Mouse (Mus musculus): ENCODE results near the gene Dcaf12. TPM values are rescaled to one million over a fixed set of nuclear protein-coding genes. Genes with fewer than 3 reads are reported as not detected.
A peak's percentile ranks its signal among the peaks of the same experiment; 100 is the strongest.

Dcaf12 gene
- polyA plus RNA-seq, 1 experiment, result 40.3 TPM

DNA sequence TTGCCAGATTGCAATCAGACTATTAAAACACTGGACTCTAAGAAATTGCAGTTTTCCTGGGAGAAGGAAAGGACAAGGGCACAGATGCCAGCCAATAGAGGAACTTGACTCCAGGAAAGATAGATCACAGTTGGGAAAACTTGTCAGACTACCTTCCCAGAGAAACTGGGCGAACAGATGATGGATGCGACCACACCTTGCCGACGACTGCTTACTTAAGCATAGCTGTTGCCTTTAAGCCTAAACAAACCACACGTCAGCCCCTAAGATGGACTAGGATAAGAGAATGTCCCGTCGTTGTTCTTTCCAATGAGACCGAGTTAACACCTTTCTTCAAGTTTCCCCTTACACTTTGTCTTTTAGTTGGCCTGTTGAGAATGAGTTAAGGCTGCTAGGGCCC lies 484 bp upstream of the Dcaf12 start:
- TF ChIP-seq POLR2A (IDR thresholded peaks at IDR 0.05; ENCODE audit: low read depth, low read length), result no peak
- TF ChIP-seq CTCF (IDR thresholded peaks at IDR 0.05; ENCODE audit: borderline replicate concordance, insufficient read depth, low read length), result no peak
- peak overlapping the region; percentile 9; the same call in 1 of the 2 replicates for H3K27ac ChIP-seq (ENCODE audit: insufficient read depth, low read length)
- peak overlapping the region; percentile 14; the same call in 1 of the 2 replicates for H3K4me3 ChIP-seq (ENCODE audit: insufficient read depth, low read length)
- peaks cover 4% of the 10 kb centered on the region; the same call in 1 of the 2 replicates for H3K4me1 ChIP-seq (ENCODE audit: control insufficient read depth, insufficient read depth, low read length)

DNA sequence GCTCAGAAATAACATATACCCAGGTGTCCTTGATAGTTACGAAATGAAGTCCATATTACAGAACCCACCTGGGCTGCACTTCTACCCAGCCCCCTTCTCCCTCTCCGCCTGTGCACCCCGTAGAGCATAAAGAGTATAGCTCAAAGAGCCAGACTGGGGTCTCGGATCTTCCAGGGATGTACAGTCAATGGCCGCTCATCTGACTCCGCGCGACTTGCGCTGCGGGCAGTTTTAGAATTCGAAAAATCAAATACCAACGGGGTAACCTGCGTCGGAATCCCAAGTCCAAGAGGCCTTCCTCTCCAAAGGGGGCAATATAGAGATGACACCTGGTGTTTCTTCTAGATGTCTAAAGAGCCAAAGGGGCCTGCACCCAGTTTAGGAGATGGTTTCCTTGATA lies 967 bp downstream of the Dcaf12 start:
- Histone ChIP-seq H3K27ac (ENCODE audit: insufficient read depth, low read length) (peak overlapping the region; percentile 91), H3K4me3 (ENCODE audit: insufficient read depth, low read length) (peak overlapping the region; percentile 75), H3K4me1 (ENCODE audit: control insufficient read depth, insufficient read depth, low read length) (peaks cover 4% of the 10 kb centered on the region; the same call in 1 of the 2 replicates)
- TF ChIP-seq CTCF (IDR thresholded peaks at IDR 0.05; ENCODE audit: borderline replicate concordance, insufficient read depth, low read length), result no peak
- TF ChIP-seq POLR2A (IDR thresholded peaks at IDR 0.05; ENCODE audit: low read depth, low read length), result no peak

DNA sequence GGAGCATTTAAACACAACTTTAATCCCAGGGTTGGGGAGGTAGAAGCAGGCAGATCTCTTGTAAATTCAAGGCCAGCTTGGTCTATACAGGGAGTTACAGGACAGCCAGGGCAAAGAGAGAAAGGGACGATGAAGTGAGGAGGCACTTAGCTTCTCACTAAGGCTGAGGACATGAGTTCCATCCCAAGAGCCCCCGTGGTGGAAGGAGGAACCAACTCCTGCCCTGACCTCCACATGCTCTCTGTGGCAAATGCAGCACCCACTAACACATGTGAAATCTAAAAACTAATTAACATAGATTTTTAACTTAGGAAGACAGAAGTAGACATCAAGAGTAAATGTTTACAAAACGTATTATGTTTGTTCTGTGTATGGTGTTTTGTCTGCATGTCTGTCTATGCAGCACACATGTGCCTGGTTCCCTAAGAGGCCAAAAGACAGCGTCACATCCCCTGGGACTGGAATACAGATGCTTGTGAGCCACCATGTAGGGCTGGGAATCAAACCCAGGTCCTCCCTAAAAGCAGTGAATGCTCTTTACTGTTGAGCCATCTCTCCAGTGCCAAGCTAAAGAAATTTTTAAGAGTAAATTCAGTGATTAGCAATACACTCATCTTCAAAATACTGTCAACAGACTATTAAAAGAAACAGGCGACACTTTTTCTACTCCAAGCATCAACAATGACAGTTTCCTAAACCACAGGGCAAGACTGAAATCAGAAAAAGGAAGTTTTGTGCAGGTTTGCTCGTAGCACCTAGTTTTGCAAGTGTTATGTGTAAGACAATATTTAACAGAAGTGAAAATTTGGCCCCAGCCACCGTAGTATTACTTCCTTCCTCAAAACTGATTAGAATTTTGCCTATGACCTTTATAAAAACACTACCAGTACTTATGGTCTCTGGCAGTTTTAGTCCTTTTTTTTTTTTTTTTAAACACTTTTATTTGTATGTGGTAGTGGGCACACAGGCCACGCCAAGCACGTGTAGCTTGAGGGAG lies 3.8 kb downstream of the Dcaf12 start:
- no peak overlapping the region for H3K27ac ChIP-seq (ENCODE audit: insufficient read depth, low read length)
- TF ChIP-seq CTCF (IDR thresholded peaks at IDR 0.05; ENCODE audit: borderline replicate concordance, insufficient read depth, low read length) (no peak), POLR2A (IDR thresholded peaks at IDR 0.05; ENCODE audit: low read depth, low read length) (no peak)
- no peak overlapping the region for H3K4me3 ChIP-seq (ENCODE audit: insufficient read depth, low read length)
- H3K4me1 ChIP-seq (ENCODE audit: control insufficient read depth, insufficient read depth, low read length), result peaks cover 4% of the 10 kb centered on the region; the same call in 1 of the 2 replicates

DNA sequence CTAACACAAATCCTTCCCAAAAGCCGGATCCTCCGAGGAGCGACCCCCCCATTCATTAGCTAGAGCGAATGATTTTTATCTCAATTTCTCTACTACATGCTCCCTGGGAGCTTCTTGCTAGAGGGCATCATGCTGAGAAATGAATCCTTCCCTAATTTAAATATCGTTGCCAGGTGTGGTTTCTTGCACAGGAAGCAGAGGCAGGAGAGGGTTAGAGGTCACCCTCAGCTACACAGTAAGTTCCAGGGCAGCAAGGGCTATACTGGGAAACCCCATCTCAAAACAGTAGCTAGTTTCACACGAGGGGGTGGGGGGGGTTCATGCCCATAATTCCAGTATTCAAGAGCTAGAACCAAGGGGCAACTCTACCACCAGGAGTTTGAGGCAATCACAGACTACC lies 7.3 kb downstream of the Dcaf12 start:
- 0 out of 2 replicates have a peak, but pooled peaks cover 3% of the 10 kb centered on the region for H3K4me1 ChIP-seq (ENCODE audit: control insufficient read depth, insufficient read depth, low read length)
- TF ChIP-seq CTCF (IDR thresholded peaks at IDR 0.05; ENCODE audit: borderline replicate concordance, insufficient read depth, low read length), result no peak
- TF ChIP-seq POLR2A (IDR thresholded peaks at IDR 0.05; ENCODE audit: low read depth, low read length), result no peak
- H3K4me3 ChIP-seq (ENCODE audit: insufficient read depth, low read length), result no peak overlapping the region
- no peak overlapping the region for H3K27ac ChIP-seq (ENCODE audit: insufficient read depth, low read length)

DNA sequence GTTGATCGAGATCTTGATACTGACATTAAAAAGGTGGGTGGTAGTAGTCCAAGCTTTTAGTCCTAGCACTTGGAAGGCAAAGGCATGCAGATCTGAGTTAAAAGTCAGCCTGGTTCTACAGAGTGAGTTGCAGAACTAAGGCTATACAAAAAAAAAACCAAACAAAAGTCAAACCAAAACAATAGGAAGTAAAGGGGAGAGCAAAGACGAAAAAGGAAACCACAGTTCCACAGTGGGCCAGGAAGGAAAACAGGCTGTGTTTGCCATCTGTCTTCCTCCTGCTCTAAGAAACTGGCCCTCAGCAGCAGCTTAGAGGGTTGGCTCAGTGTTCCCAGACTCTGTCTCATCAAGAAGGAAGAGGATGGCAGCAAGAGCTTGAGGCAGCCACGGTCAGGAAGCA lies 10.4 kb downstream of the Dcaf12 start:
- Histone ChIP-seq H3K4me3 (ENCODE audit: insufficient read depth, low read length) (no peak overlapping the region), H3K4me1 (ENCODE audit: control insufficient read depth, insufficient read depth, low read length) (0 out of 2 replicates have a peak, but pooled peaks cover 3% of the 10 kb centered on the region), H3K27ac (ENCODE audit: insufficient read depth, low read length) (no peak overlapping the region)
- no peak for TF ChIP-seq CTCF (IDR thresholded peaks at IDR 0.05; ENCODE audit: borderline replicate concordance, insufficient read depth, low read length)
- TF ChIP-seq POLR2A (IDR thresholded peaks at IDR 0.05; ENCODE audit: low read depth, low read length), result no peak

DNA sequence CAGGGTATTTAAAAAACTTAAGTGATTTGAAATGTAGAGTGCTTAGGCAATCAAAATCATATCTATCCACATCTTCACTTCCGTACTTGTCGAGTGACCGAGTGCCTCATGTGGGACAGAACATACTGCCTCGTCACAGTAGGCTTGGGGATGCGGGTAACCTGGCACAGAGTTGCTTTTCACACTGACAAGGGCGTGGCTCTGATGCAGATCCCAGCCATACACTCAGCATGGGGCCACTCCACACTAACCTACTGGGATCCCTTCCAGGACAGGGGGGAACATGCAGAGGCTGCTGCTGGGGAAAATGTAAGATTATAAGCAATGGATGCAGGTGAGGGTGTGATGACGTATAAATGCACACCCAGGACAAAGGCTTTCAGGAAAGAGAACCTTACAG lies 11.0 kb downstream of the Dcaf12 start:
- Histone ChIP-seq H3K4me1 (ENCODE audit: control insufficient read depth, insufficient read depth, low read length) (0 out of 2 replicates have a peak, but pooled peaks cover 3% of the 10 kb centered on the region), H3K27ac (ENCODE audit: insufficient read depth, low read length) (no peak overlapping the region)
- TF ChIP-seq CTCF (IDR thresholded peaks at IDR 0.05; ENCODE audit: borderline replicate concordance, insufficient read depth, low read length) (no peak), POLR2A (IDR thresholded peaks at IDR 0.05; ENCODE audit: low read depth, low read length) (no peak)

DNA sequence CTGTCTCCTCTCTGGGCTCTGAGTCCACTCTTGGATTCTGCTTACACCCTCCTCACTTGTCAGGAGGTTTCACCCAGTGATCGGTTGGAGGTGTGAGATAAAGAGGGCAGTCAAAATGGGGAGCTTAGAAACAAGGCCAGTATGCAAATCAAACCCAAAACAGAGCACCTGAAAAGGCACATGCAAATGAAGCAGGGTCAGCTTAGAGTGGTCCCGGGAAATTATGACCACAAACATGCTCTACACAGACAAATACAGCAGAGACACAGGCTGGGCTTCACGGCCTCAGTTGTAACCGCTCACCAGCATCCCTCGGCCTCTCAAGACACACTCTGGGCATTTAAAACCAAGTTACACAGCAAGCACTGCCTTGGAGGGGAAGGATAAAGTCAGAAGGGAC lies 15.7 kb downstream of the Dcaf12 start:
- Histone ChIP-seq H3K27ac (ENCODE audit: insufficient read depth, low read length) (no peak overlapping the region), H3K4me3 (ENCODE audit: insufficient read depth, low read length) (no peak overlapping the region), H3K4me1 (ENCODE audit: control insufficient read depth, insufficient read depth, low read length) (no peaks in the 10 kb centered on the region; the same call in 1 of the 2 replicates)
- TF ChIP-seq POLR2A (IDR thresholded peaks at IDR 0.05; ENCODE audit: low read depth, low read length), result no peak
- no peak for TF ChIP-seq CTCF (IDR thresholded peaks at IDR 0.05; ENCODE audit: borderline replicate concordance, insufficient read depth, low read length)

More for the DNA sequence above, 11.0 kb downstream of the Dcaf12 start:
- H3K4me3 ChIP-seq (ENCODE audit: insufficient read depth, low read length), result no peak overlapping the region

DNA sequence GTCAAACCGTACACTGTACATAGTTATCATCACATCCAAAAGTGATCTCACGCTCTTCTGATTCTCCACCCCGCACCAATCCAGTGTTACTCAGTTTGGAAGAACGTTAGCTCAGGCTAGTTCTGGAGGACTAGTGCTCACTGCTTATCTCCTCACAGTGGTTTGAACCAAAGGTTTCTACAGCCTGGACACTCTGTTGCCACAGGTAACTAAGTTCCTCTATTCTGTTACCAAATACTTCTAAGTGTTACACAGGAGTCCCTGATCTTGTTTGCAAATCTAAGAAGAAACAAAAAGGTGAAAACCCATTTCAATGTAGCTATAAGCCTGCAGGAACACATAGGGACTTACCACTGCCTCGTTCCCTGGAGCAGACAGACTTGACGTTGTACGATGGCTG lies 18.7 kb downstream of the Dcaf12 start:
- TF ChIP-seq CTCF (IDR thresholded peaks at IDR 0.05; ENCODE audit: borderline replicate concordance, insufficient read depth, low read length) (no peak), POLR2A (IDR thresholded peaks at IDR 0.05; ENCODE audit: low read depth, low read length) (no peak)
- Histone ChIP-seq H3K27ac (ENCODE audit: insufficient read depth, low read length) (no peak overlapping the region), H3K4me1 (ENCODE audit: control insufficient read depth, insufficient read depth, low read length) (no peaks in the 10 kb centered on the region; the same call in 1 of the 2 replicates), H3K4me3 (ENCODE audit: insufficient read depth, low read length) (no peak overlapping the region)

DNA sequence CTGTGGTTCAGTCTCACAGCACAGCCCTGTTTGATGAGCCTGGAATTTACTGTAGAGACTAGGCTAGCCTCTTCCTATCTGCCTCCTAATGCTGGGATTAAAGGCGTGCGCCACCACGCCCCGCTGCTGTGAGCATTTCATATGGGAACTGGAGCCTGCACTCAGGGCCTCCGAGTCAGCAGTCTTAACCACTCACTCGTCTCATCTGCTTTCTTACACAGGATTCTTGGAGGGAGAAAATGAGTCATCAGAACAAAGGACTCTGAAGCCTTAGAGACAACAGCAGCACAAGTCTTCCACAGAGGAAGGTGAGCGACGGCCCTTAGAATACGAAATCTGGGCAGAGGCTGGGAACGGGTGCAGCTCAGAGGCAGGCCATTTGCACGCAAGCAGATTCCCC lies 19.2 kb downstream of the Dcaf12 start:
- Histone ChIP-seq H3K27ac (ENCODE audit: insufficient read depth, low read length) (no peak overlapping the region), H3K4me1 (ENCODE audit: control insufficient read depth, insufficient read depth, low read length) (no peaks in the 10 kb centered on the region; the same call in 1 of the 2 replicates), H3K4me3 (ENCODE audit: insufficient read depth, low read length) (no peak overlapping the region)
- no peak for TF ChIP-seq CTCF (IDR thresholded peaks at IDR 0.05; ENCODE audit: borderline replicate concordance, insufficient read depth, low read length)
- TF ChIP-seq POLR2A (IDR thresholded peaks at IDR 0.05; ENCODE audit: low read depth, low read length), result no peak

DNA sequence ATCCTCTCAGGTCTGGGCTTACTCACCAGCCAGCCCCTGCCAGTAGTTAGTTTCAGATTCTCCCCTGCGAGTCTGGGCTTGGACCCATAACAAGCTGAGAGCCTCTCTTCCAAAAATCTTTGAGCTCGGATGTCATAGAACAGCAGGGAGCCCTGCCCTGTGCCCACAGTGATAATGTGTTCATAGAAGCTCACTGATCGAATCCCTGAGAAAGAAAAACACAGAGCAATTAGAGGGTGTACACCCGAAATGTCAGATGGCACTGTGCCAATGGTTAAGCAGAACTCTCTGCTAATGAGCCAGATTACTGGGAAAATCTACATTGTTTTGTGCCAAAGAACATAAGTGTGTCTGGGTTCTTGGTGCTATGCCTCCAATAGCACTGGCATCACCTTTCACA lies 20.8 kb downstream of the Dcaf12 start:
- Histone ChIP-seq H3K4me3 (ENCODE audit: insufficient read depth, low read length) (no peak overlapping the region), H3K4me1 (ENCODE audit: control insufficient read depth, insufficient read depth, low read length) (no peaks in the 10 kb centered on the region; the same call in 1 of the 2 replicates), H3K27ac (ENCODE audit: insufficient read depth, low read length) (no peak overlapping the region)
- TF ChIP-seq CTCF (IDR thresholded peaks at IDR 0.05; ENCODE audit: borderline replicate concordance, insufficient read depth, low read length), result no peak
- TF ChIP-seq POLR2A (IDR thresholded peaks at IDR 0.05; ENCODE audit: low read depth, low read length), result no peak
